Mouse (Mus musculus) embryonic fibroblast, embryonic 13.5 days (primary cell): Measurements from ENCODE around the gene Fam160a1.

ENCODE experiments used
- CTCF ChIP-seq: IDR thresholded peaks from 2 replicates; pipeline ENCODE4 v1.5.1; 2011; ENCODE audit warnings: mild to moderate bottlenecking, control low read depth, low read length, moderate library complexity, borderline replicate concordance; ENCODE audit not compliant: insufficient read depth
- POLR2A ChIP-seq: IDR thresholded peaks from 2 replicates; pipeline ENCODE4 v1.6.1; 2011; ENCODE audit warnings: low read depth, mild to moderate bottlenecking, control low read depth, low read length, moderate library complexity

DNA sequence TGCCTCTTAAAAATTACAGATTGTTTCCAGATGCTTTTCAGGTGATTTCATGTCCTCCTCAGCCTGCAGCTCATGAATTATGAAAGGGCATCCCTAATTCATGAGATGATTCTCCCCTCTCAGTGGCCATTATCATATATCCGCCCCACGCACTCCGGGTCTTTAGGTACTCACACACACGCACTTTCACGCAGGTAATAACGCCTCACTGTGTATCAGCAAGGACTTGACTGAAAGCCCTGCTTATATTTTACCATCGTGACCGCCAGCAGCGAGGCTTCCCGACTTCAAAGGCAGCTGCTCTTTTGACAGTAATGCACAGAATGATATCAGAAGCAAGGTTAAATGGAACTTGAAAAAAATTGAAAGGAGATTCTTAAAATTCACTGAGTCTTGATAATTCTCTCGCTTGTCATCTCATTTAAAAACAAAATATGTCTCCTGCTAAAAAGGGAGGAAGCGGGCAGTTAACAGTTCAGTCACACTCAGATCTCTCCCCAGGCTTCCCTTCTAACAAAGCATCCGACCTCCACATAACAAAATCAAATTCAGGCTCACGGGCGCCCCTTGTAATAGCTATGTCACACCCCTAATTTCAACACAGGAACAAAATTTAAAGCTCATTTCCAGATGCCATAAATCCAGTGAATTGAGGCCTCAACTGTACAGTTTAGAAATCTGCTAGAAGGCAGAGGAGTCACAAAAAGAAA, 3.9 kb upstream of the Fam160a1 start:
- no peak for TF ChIP-seq POLR2A
- no peak for TF ChIP-seq CTCF
